15 mouse cellular contexts compared by ENCODE assay signal in genomic region chr9:31989581-31990360, GRCm38 (mm10).
A peak's percentile ranks its signal among the peaks of the same experiment; 100 is the strongest.
DNase-seq lines count a peak whose midpoint lies in the region; ATAC-seq lines count a peak whose summit lies in the region.
"Had no signal": no experiment of that assay in that cellular context is flagged by ENCODE, and none has a peak within 500 bp of the region (broad histone marks: within the 10 kb centered on the region; RNA-seq: fewer than 3 reads in every experiment).

No protein-coding gene starts in this region.

- H3K36me3 ChIP-seq in hindbrain, embryonic 14.5 days (replicated peaks; ENCODE audit: control insufficient read depth, insufficient read depth), result no peaks in the 10 kb centered on the region
- H3K36me3 ChIP-seq in hindbrain, embryonic 10.5 days, result no peaks in the 10 kb centered on the region
- H3K36me3 ChIP-seq in hindbrain, embryonic 16.5 days (ENCODE audit: control insufficient read depth, insufficient read depth, low read length), result no peaks in the 10 kb centered on the region
- H3K36me3 ChIP-seq in kidney, embryonic 16.5 days (ENCODE audit: insufficient read depth, low read length), result no peaks in the 10 kb centered on the region
- H3K36me3 ChIP-seq: limb, embryonic 12.5 days had no signal

- H3K4me1 ChIP-seq in hindbrain, embryonic 14.5 days (replicated peaks; ENCODE audit: control insufficient read depth, insufficient read depth, low read length), result 0 out of 2 replicates have a peak, but pooled peaks cover 12% of the 10 kb centered on the region
- H3K4me1 ChIP-seq in hindbrain, embryonic 10.5 days (replicated peaks), result peaks cover 35% of the 10 kb centered on the region
- peaks cover 8% of the 10 kb centered on the region; the same call in 1 of the 2 replicates for H3K4me1 ChIP-seq in hindbrain, embryonic 16.5 days (ENCODE audit: control insufficient read depth, insufficient read depth, low read depth, low read length)
- peaks cover 9% of the 10 kb centered on the region; the same call in 1 of the 2 replicates for H3K4me1 ChIP-seq in kidney, embryonic 16.5 days (ENCODE audit: insufficient read depth, low read length)
- H3K4me1 ChIP-seq: limb, embryonic 12.5 days had no signal

- H3K4me2 ChIP-seq in hindbrain, embryonic 14.5 days (replicated peaks), result peak overlapping the region; percentile 24
- H3K4me2 ChIP-seq in hindbrain, embryonic 16.5 days (ENCODE audit: low read length), result peak overlapping the region; percentile 6; the same call in 1 of the 2 replicates
- H3K4me2 ChIP-seq in kidney, embryonic 16.5 days (replicated peaks; ENCODE audit: low read depth, low read length), result no peak overlapping the region
- H3K4me2 ChIP-seq: limb, embryonic 12.5 days had no signal

- peak; percentile 27 for DNase-seq in hindbrain, embryonic 14.5 days (ENCODE audit: low spot score)
- DNase-seq in hindbrain, embryonic 10.5 days (ENCODE audit: low spot score), result no peak
- DNase-seq in right cerebral cortex, adult 18-20 months, result peak; percentile 49
- DNase-seq in right cerebral cortex, postnatal 4 days, result no peak
- DNase-seq in right cerebral cortex, postnatal 36 days (ENCODE audit: low spot score in 2 of 2), result peak; percentile 21 to 38
- no peak for DNase-seq in spleen, adult 12 weeks (ENCODE audit: low spot score)
- DNase-seq: adrenal gland, adult 2 months; heart, adult 18-20 months; heart, postnatal 10 days; lung, postnatal 4 days; thymus, postnatal 14 days had no signal

- WGBS in hindbrain, embryonic 14.5 days, result 30% methylated on average over 17 of the region's 17 CpGs
- 43% methylated on average over 17 of the region's 17 CpGs for WGBS in hindbrain, embryonic 10.5 days
- 29% methylated on average over 17 of the region's 17 CpGs for WGBS in hindbrain, embryonic 16.5 days
- WGBS in kidney, embryonic 16.5 days, result 54% methylated on average over 17 of the region's 17 CpGs

- peak overlapping the region; percentile 18; the same call in 1 of the 2 replicates for H3K27ac ChIP-seq in hindbrain, embryonic 14.5 days
- H3K27ac ChIP-seq in hindbrain, embryonic 10.5 days, result no peak overlapping the region; the same call in 1 of the 2 replicates
- no peak overlapping the region for H3K27ac ChIP-seq in hindbrain, embryonic 16.5 days (ENCODE audit: low read depth, low read length)
- no peak overlapping the region for H3K27ac ChIP-seq in kidney, embryonic 16.5 days (ENCODE audit: low read length)
- H3K27ac ChIP-seq: limb, embryonic 12.5 days had no signal

- H3K4me3 ChIP-seq in hindbrain, embryonic 14.5 days (replicated peaks; ENCODE audit: low read length), result no peak overlapping the region
- no peak overlapping the region for H3K4me3 ChIP-seq in hindbrain, embryonic 10.5 days
- H3K4me3 ChIP-seq in hindbrain, embryonic 16.5 days (ENCODE audit: low read length), result no peak overlapping the region
- H3K4me3 ChIP-seq in kidney, embryonic 16.5 days (ENCODE audit: low read length), result no peak overlapping the region
- H3K4me3 ChIP-seq: limb, embryonic 12.5 days had no signal

- no peaks in the 10 kb centered on the region for H3K9me3 ChIP-seq in hindbrain, embryonic 14.5 days (ENCODE audit: control insufficient read depth, low read length)
- H3K9me3 ChIP-seq in hindbrain, embryonic 10.5 days, result no peaks in the 10 kb centered on the region
- H3K9me3 ChIP-seq in hindbrain, embryonic 16.5 days (ENCODE audit: control insufficient read depth, low read length), result no peaks in the 10 kb centered on the region
- H3K9me3 ChIP-seq in kidney, embryonic 16.5 days (ENCODE audit: low read length), result no peaks in the 10 kb centered on the region
- H3K9me3 ChIP-seq: limb, embryonic 12.5 days had no signal

- no peak overlapping the region for H3K9ac ChIP-seq in hindbrain, embryonic 14.5 days
- H3K9ac ChIP-seq in hindbrain, embryonic 16.5 days (ENCODE audit: low read depth, low read length), result no peak overlapping the region
- H3K9ac ChIP-seq in kidney, embryonic 16.5 days (replicated peaks; ENCODE audit: low read length), result no peak overlapping the region
- H3K9ac ChIP-seq: limb, embryonic 12.5 days had no signal

- H3K27me3 ChIP-seq in hindbrain, embryonic 14.5 days (ENCODE audit: control insufficient read depth, insufficient read depth, low read length), result no peaks in the 10 kb centered on the region
- no peaks in the 10 kb centered on the region for H3K27me3 ChIP-seq in hindbrain, embryonic 10.5 days (ENCODE audit: insufficient read depth, poor library complexity, severe bottlenecking)
- no peaks in the 10 kb centered on the region for H3K27me3 ChIP-seq in hindbrain, embryonic 16.5 days (replicated peaks; ENCODE audit: control insufficient read depth, insufficient read depth, low read length)
- no peaks in the 10 kb centered on the region for H3K27me3 ChIP-seq in kidney, embryonic 16.5 days (ENCODE audit: insufficient read depth, low read length)
- H3K27me3 ChIP-seq: limb, embryonic 12.5 days had no signal

- ATAC-seq in hindbrain, embryonic 14.5 days (ENCODE audit: low FRiP score), result no peak; the same call in 1 of the 2 replicates
- peak; percentile 73 for ATAC-seq in hindbrain, embryonic 16.5 days
- no peak for ATAC-seq in kidney, embryonic 16.5 days (ENCODE audit: low FRiP score, low TSS enrichment)
- ATAC-seq: intestine, embryonic 16.5 days had no signal

Comparison
In these comparisons a context has a peak if more than half of its experiments do, and no peak if none do; other contexts are left out.
1. DNase-seq: peak in hindbrain, embryonic 14.5 days (single experiment), right cerebral cortex, adult 18-20 months (single experiment) and right cerebral cortex, postnatal 36 days (2 of 2); none in hindbrain, embryonic 10.5 days (single experiment), right cerebral cortex, postnatal 4 days (single experiment) and spleen, adult 12 weeks (single experiment).